Mouse (Mus musculus) hindbrain, embryonic 16.5 days (tissue): ENCODE measurements around the gene Susd6. TPM values are rescaled to one million over a fixed set of nuclear protein-coding genes. Genes with fewer than 3 reads are reported as not detected.

Experiments used
- ATAC-seq: fragments of 200-750 bp; cut with Nextera tagmentation; 2 replicates; pipeline ENCODE4 v1.8.0; 2017; ENCODE audit warnings: moderate TSS enrichment, moderate library complexity
- H3K27ac ChIP-seq: fragments of 300-500 bp; sonication (generic); 2 replicates; pipeline ENCODE4 v1.5.1; 2014; ENCODE audit warnings: low read depth, mild to moderate bottlenecking, control low read depth, low read length, moderate library complexity
- H3K27me3 ChIP-seq: fragments of 300-500 bp; sonication (generic); replicated peaks from 2 replicates; pipeline ENCODE4 v1.6.1; 2014; ENCODE audit warnings: low read length; ENCODE audit not compliant: control insufficient read depth, insufficient read depth
- H3K36me3 ChIP-seq: fragments of 300-500 bp; sonication (generic); 2 replicates; pipeline ENCODE4 v1.6.1; 2014; ENCODE audit warnings: mild to moderate bottlenecking, low read length, moderate library complexity, mixed read lengths; ENCODE audit not compliant: control insufficient read depth, insufficient read depth
- H3K4me1 ChIP-seq: fragments of 300-500 bp; sonication (generic); 2 replicates; pipeline ENCODE4 v1.6.1; 2014; ENCODE audit warnings: low read depth, low read length; ENCODE audit not compliant: control insufficient read depth, insufficient read depth
- H3K4me2 ChIP-seq: fragments of 300-500 bp; sonication (generic); 2 replicates; pipeline ENCODE4 v1.6.1; 2014; ENCODE audit warnings: mild to moderate bottlenecking, low read length, control low read depth, moderate library complexity
- H3K4me3 ChIP-seq: fragments of 300-500 bp; sonication (generic); 2 replicates; pipeline ENCODE4 v1.5.1; 2014; ENCODE audit warnings: mild to moderate bottlenecking, low read length, control low read depth, moderate library complexity
- H3K9ac ChIP-seq: fragments of 300-500 bp; sonication (generic); 2 replicates; pipeline ENCODE4 v1.6.1; 2014; ENCODE audit warnings: low read depth, mild to moderate bottlenecking, control low read depth, low read length, moderate library complexity
- H3K9me3 ChIP-seq: fragments of 300-500 bp; sonication (generic); 2 replicates; pipeline ENCODE4 v1.6.1; 2014; ENCODE audit warnings: mild to moderate bottlenecking, low read length, moderate library complexity; ENCODE audit not compliant: control insufficient read depth
- WGBS: fragments of 180-500 bp; shearing (Covaris S2); extraction: QIAGEN DNeasy Blood & Tissue Kit; methylation state at CpG from one replicate; pipeline ENCODE4 v1.1.7; 2014; 5-methylcytosine and 5-hydroxymethylcytosine counted together
- polyA plus RNA-seq: library from polyadenylated mRNA; unstranded; fragments of >200 nt; fragmentation: Nextera tagmentation; extraction: Ambion mirVana; gene quantifications from 2 replicates; pipeline ENCODE4 v1.2.1, GENCODE M21; 2015

The Susd6 gene
- polyA plus RNA-seq, 1 experiment from 2014 or later: 9.9 TPM

DNA sequence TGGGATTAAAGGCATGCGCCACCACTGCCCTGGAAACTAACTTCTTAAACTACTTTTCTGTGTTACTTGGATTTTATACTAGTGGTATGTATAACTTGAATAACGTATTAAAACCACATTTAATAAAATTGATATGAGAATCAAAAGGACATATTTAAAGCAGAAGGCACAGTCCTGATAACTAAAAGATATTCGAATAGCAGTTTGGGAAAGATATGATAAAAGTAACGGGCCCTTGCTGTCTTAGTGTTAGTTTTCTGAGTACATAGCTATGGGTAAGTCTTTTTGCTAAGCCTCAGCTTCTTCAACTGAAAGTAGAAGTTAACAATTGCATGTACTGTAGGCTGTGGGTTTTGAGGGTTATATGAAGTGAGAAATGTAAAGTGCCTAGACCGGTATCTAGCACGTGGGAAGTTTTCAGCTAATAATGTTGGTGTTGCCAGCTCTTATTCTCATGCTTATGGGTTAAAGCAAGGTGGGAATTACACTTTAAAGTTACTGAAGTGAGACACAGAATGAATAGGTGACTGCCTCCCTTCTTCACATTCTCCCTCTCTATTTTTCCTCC, 14.6 kb downstream of the Susd6 start:
- Histone ChIP-seq H3K27me3 (no peaks in the 10 kb centered on the region), H3K4me1 (peaks cover 18% of the 10 kb centered on the region), H3K9me3 (no peaks in the 10 kb centered on the region), H3K9ac (no peak overlapping the region), H3K27ac (no peak overlapping the region), H3K4me2 (no peak overlapping the region), H3K4me3 (no peak overlapping the region), H3K36me3 (no peaks in the 10 kb centered on the region)
- 92% methylated on average over 6 of the region's 6 CpGs for WGBS
- ATAC-seq: no peak

- Histone ChIP-seq H3K27ac (no peak overlapping the region), H3K9ac (no peak overlapping the region), H3K27me3 (no peaks in the 10 kb centered on the region), H3K36me3 (no peaks in the 10 kb centered on the region), H3K4me2 (no peak overlapping the region), H3K4me1 (peaks cover 18% of the 10 kb centered on the region), H3K9me3 (no peaks in the 10 kb centered on the region), H3K4me3 (no peak overlapping the region)
- no peak for ATAC-seq
- WGBS: 31% methylated on average over 2 of the region's 2 CpGs
Measured at GRCm38 (mm10) chr12:80807451-80808085, 17.3 kb downstream of the Susd6 start.

GRCm38 (mm10) chr12:80810005-80810404, 19.7 kb downstream of the Susd6 start:
- Histone ChIP-seq H3K4me3 (no peak overlapping the region), H3K9ac (no peak overlapping the region), H3K4me1 (peaks cover 8% of the 10 kb centered on the region), H3K4me2 (no peak overlapping the region), H3K36me3 (no peaks in the 10 kb centered on the region), H3K9me3 (no peaks in the 10 kb centered on the region), H3K27me3 (no peaks in the 10 kb centered on the region), H3K27ac (no peak overlapping the region)
- no peak for ATAC-seq
- 83% methylated on average over 2 of the region's 2 CpGs for WGBS

- H3K4me1 ChIP-seq: peaks cover 17% of the 10 kb centered on the region
- H3K9ac ChIP-seq: no peak overlapping the region
- no peak for ATAC-seq
- WGBS: 54% methylated on average over 6 of the region's 6 CpGs
- no peak overlapping the region for H3K4me2 ChIP-seq
- no peak overlapping the region for H3K27ac ChIP-seq
- no peak overlapping the region for H3K4me3 ChIP-seq
- no peaks in the 10 kb centered on the region for H3K27me3 ChIP-seq
- no peaks in the 10 kb centered on the region for H3K36me3 ChIP-seq
- H3K9me3 ChIP-seq: no peaks in the 10 kb centered on the region
Measured at GRCm38 (mm10) chr12:80811646-80812509, 21.6 kb downstream of the Susd6 start.

DNA sequence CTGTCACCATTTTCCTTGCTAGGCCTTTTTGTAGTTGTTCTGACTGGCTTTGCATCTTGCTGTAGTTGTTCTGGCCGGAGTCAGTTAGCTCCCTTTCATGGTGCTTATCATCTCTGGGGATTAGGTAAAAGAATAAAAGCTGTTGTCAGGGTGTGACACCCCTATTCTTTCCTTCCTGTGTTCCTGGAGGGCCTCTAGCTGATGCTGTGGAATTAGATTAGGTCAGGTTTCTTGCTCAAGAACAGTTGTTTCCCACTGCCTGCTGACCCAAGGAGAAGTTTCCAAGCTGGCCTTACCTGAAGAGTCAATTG, 22.2 kb downstream of the Susd6 start:
- Histone ChIP-seq H3K9me3 (no peaks in the 10 kb centered on the region), H3K4me2 (no peak overlapping the region), H3K9ac (no peak overlapping the region), H3K36me3 (no peaks in the 10 kb centered on the region), H3K27ac (no peak overlapping the region), H3K4me3 (no peak overlapping the region), H3K4me1 (peaks cover 15% of the 10 kb centered on the region), H3K27me3 (no peaks in the 10 kb centered on the region)
- no peak for ATAC-seq
- 47% methylated on average over 1 of the region's 1 CpGs for WGBS

DNA sequence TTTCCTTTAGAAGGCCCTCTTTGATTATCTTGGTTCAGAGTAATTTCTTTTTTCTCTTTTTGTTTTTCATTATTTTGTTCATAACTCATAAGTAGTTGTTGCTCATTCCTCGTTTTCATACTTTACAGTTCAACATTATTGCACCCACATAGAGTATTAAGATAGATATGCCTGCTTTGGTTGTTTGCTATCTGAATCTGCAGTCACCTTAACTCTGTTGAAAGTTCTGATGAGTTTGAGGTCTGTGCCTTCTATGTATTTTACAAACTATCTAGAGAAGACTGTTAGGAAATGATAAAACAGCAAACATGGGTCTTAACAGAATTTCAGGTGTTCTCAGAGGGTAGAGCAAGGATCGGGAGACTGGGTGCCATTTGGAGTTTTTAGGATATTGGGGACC, 23.1 kb downstream of the Susd6 start:
- ATAC-seq: no peak
- Histone ChIP-seq H3K4me1 (peaks cover 12% of the 10 kb centered on the region), H3K9ac (no peak overlapping the region), H3K36me3 (no peaks in the 10 kb centered on the region), H3K9me3 (no peaks in the 10 kb centered on the region), H3K4me3 (no peak overlapping the region), H3K27me3 (no peaks in the 10 kb centered on the region), H3K27ac (no peak overlapping the region), H3K4me2 (no peak overlapping the region)
- WGBS: 90% methylated on average over 2 of the region's 2 CpGs

GRCm38 (mm10) chr12:80813872-80814271, 23.6 kb downstream of the Susd6 start:
- Histone ChIP-seq H3K36me3 (no peaks in the 10 kb centered on the region), H3K9me3 (no peaks in the 10 kb centered on the region), H3K4me1 (peaks cover 12% of the 10 kb centered on the region), H3K4me2 (no peak overlapping the region), H3K27me3 (no peaks in the 10 kb centered on the region), H3K27ac (no peak overlapping the region), H3K9ac (no peak overlapping the region), H3K4me3 (no peak overlapping the region)
- WGBS: 94% methylated on average over 4 of the region's 4 CpGs
- ATAC-seq: no peak

- Histone ChIP-seq H3K27me3 (no peaks in the 10 kb centered on the region), H3K4me3 (no peak overlapping the region), H3K36me3 (no peaks in the 10 kb centered on the region), H3K4me2 (no peak overlapping the region), H3K4me1 (peaks cover 12% of the 10 kb centered on the region), H3K27ac (no peak overlapping the region), H3K9ac (no peak overlapping the region), H3K9me3 (no peaks in the 10 kb centered on the region)
- WGBS: 71% methylated on average over 3 of the region's 3 CpGs
- ATAC-seq: no peak
Measured at GRCm38 (mm10) chr12:80814529-80814928, 24.2 kb downstream of the Susd6 start.

DNA sequence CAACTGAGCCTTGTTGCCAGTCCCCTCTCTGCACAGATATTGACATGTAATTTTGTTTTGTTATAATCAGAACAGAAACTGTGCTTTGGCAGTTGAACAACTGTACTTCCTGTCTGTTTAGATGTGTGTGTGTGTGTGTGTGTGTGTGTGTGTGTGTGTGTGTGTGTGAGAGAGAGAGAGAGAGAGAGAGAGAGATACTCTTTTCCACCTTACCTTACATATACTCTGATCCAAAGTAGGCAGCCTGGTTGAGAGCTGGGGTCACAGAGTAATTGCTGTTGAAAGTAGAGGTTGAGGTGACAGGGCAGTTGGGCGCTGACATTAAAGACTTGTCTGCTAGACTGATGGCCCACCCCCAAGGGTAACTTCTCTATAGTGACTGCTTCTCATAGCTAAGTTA, 25.0 kb downstream of the Susd6 start:
- H3K27ac ChIP-seq: no peak overlapping the region
- no peaks in the 10 kb centered on the region for H3K9me3 ChIP-seq
- no peak overlapping the region for H3K9ac ChIP-seq
- no peak overlapping the region for H3K4me2 ChIP-seq
- no peak overlapping the region for H3K4me3 ChIP-seq
- peaks cover 14% of the 10 kb centered on the region for H3K4me1 ChIP-seq
- ATAC-seq: no peak
- H3K36me3 ChIP-seq: no peaks in the 10 kb centered on the region
- 46% methylated on average over 1 of the region's 1 CpGs for WGBS
- H3K27me3 ChIP-seq: no peaks in the 10 kb centered on the region
